Mouse (Mus musculus) yolk sac, embryonic 10.5 days (tissue): ENCODE data around the gene Alox12e.
"Not testable (repeated sequence)": the region's sequence is repeated elsewhere in the genome, so short reads cannot be mapped to it uniquely, and the experiment has no call there.

Experiments
- DNase-seq: peaks from one replicate; pipeline ENCODE4 v3.0.0-alpha.2; 2017; ENCODE audit warnings: low spot score

Alox12e gene

GRCm38 (mm10) chr11:70322528-70322927 lies at the start of gene Alox12e:
TSS of gene Alox12e (minus strand) at chr11:70322628.
- no peak for DNase-seq

- DNase-seq, result not testable (repeated sequence)
Observed at GRCm38 (mm10) chr11:70368626-70369025, 46.2 kb upstream of the Alox12e start.

GRCm38 (mm10) chr11:70367701-70368100 lies 45.3 kb upstream of the Alox12e start:
- not testable (repeated sequence) for DNase-seq

GRCm38 (mm10) chr11:70351868-70352267 lies 29.4 kb upstream of the Alox12e start, which contains the start of gene Alox15:
TSS of gene Alox15 (minus strand) at chr11:70352031.
- no peak for DNase-seq

- no peak for DNase-seq
Observed at GRCm38 (mm10) chr11:70348630-70349029, 26.2 kb upstream of the Alox12e start.

GRCm38 (mm10) chr11:70347861-70348260 lies 25.4 kb upstream of the Alox12e start:
- no peak for DNase-seq

GRCm38 (mm10) chr11:70345546-70345945 lies 23.1 kb upstream of the Alox12e start:
- DNase-seq, result no peak

- no peak for DNase-seq
Observed at GRCm38 (mm10) chr11:70345061-70345460, 22.6 kb upstream of the Alox12e start.

GRCm38 (mm10) chr11:70339481-70339880 lies 17.1 kb upstream of the Alox12e start:
- no peak for DNase-seq

- no peak for DNase-seq
Observed at GRCm38 (mm10) chr11:70334477-70334876, 12.0 kb upstream of the Alox12e start.

GRCm38 (mm10) chr11:70324726-70325125 lies 2.3 kb upstream of the Alox12e start:
- DNase-seq, result no peak

- DNase-seq, result no peak
Observed at GRCm38 (mm10) chr11:70321664-70322063, 764 bp downstream of the Alox12e start.

GRCm38 (mm10) chr11:70319614-70320013 lies 2.8 kb downstream of the Alox12e start:
- DNase-seq, result no peak

GRCm38 (mm10) chr11:70313833-70314232 lies 8.6 kb downstream of the Alox12e start:
- DNase-seq, result no peak

GRCm38 (mm10) chr11:70309341-70309740 lies 13.1 kb downstream of the Alox12e start:
- DNase-seq, result no peak

- no peak for DNase-seq
Observed at GRCm38 (mm10) chr11:70308296-70308695, 14.1 kb downstream of the Alox12e start.

- no peak for DNase-seq
Observed at GRCm38 (mm10) chr11:70306159-70306558, 16.3 kb downstream of the Alox12e start.

GRCm38 (mm10) chr11:70302293-70302692 lies 20.1 kb downstream of the Alox12e start:
- DNase-seq, result no peak

- no peak for DNase-seq
Observed at GRCm38 (mm10) chr11:70297836-70298454, 24.5 kb downstream of the Alox12e start.

- DNase-seq, result no peak
Observed at GRCm38 (mm10) chr11:70297405-70297804, 25.0 kb downstream of the Alox12e start.

GRCm38 (mm10) chr11:70293881-70294280 lies 28.5 kb downstream of the Alox12e start:
- DNase-seq, result no peak

GRCm38 (mm10) chr11:70291235-70291634 lies 31.2 kb downstream of the Alox12e start:
- DNase-seq, result no peak

- no peak for DNase-seq
Observed at GRCm38 (mm10) chr11:70289236-70289635, 33.2 kb downstream of the Alox12e start.

- no peak for DNase-seq
Observed at GRCm38 (mm10) chr11:70288102-70288501, 34.3 kb downstream of the Alox12e start.
